21 mouse cellular contexts compared by ENCODE assay signal in the genomic region with DNA sequence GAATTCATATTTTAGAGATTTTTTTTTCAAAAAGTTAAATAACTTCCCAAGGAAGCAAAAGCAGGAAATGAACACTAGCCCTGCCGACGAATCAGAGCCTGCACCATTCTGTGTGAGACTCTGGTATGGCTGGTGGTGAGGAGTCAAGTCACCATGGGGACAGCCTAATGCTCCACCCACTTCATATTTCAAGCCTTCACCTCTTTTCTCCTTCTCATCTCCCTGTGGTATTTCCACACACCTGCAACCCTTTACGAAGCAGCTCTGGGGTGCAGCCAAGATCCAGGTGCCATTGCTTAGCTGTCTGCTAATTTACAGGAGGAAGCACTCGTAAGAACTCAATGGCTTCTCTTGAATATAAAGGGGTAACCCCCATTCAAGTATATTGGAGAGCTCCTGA. TPM values are rescaled to one million over a fixed set of nuclear protein-coding genes. Genes with fewer than 3 reads are reported as not detected.
"Had no signal": no experiment of that assay in that cellular context is flagged by ENCODE, and none has a peak within 500 bp of the region (broad histone marks: within the 10 kb centered on the region; RNA-seq: fewer than 3 reads in every experiment).

No protein-coding gene starts in this region.

- H3K27me3 ChIP-seq: neural tube, embryonic 15.5 days; stomach, embryonic 15.5 days had no signal

- H3K4me2 ChIP-seq: neural tube, embryonic 15.5 days; stomach, embryonic 15.5 days had no signal

- DNase-seq: retina, postnatal 1 day; right cerebral cortex, adult 18-20 months; right cerebral cortex, postnatal 14 days; right cerebral cortex, postnatal 25 days; right cerebral cortex, postnatal 4 days; spleen, adult 18-20 months; thymus, adult 18-20 months; thymus, adult 2 months; thymus, postnatal 14 days; thymus, postnatal 25 days; thymus, postnatal 36 days; thymus, postnatal 4 days had no signal

- H3K9ac ChIP-seq: neural tube, embryonic 15.5 days; stomach, embryonic 15.5 days had no signal

- H3K4me3 ChIP-seq: neural tube, embryonic 15.5 days; stomach, embryonic 15.5 days had no signal

- H3K36me3 ChIP-seq: neural tube, embryonic 15.5 days; stomach, embryonic 15.5 days had no signal

- H3K4me1 ChIP-seq: neural tube, embryonic 15.5 days; stomach, embryonic 15.5 days had no signal

- H3K27ac ChIP-seq: neural tube, embryonic 15.5 days; stomach, embryonic 15.5 days; stomach, postnatal 0 days had no signal

- H3K9me3 ChIP-seq: neural tube, embryonic 15.5 days; stomach, embryonic 15.5 days had no signal

RNA-seq across cellular contexts. Expression of a gene that starts 2.7 kb away (rescaled TPM):
- polyA plus RNA-seq: neural tube, embryonic 14.5 days; neural tube, embryonic 15.5 days; small intestine, adult 2 months; spleen, adult 2 months; stomach, embryonic 14.5 days; thymus, adult 2 months; thymus, postnatal 0 days; urinary bladder, adult 2 months had no signal

RNA-seq across cellular contexts. Expression of a gene that starts 16.3 kb away (rescaled TPM):
- polyA plus RNA-seq: stomach, embryonic 14.5 days; thymus, adult 2 months; thymus, postnatal 0 days had no signal

RNA-seq across cellular contexts. Expression of a gene that starts 49.1 kb away (rescaled TPM):
- polyA plus RNA-seq: neural tube, embryonic 14.5 days; neural tube, embryonic 15.5 days; small intestine, adult 2 months; spleen, adult 2 months; stomach, embryonic 14.5 days; thymus, adult 2 months; thymus, postnatal 0 days; urinary bladder, adult 2 months had no signal
